Mouse (Mus musculus): ENCODE results near the gene Igf2bp2.

Igf2bp2 gene

GRCm38 (mm10) chr16:22149076-22149475 is 14.0 kb downstream of the Igf2bp2 start:
- no peak for DNase-seq (ENCODE audit: low spot score in 2 of 2)

GRCm38 (mm10) chr16:22147131-22147530 is 16.0 kb downstream of the Igf2bp2 start:
- DNase-seq (ENCODE audit: low spot score in 2 of 2): no peak

DNA sequence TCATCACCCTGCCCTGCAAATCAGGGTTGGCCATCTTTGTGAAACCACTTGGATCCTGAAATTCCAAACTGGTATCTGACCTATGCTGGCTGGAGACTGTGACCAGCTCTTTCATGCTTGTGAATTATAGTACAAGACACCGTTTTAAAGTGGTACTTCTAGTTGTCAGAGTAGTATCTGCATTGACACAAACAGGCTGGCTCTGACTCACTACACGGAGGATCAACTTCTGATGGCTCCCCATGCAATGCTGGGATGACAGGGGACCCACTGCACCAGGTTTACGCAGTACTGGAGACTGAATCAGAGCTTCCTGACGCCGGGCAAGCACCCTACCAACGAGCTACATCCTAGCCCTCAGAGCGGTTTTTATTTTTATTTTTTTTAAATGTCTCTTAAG is 17.0 kb downstream of the Igf2bp2 start:
- DNase-seq (ENCODE audit: low spot score in 2 of 2): no peak

DNA sequence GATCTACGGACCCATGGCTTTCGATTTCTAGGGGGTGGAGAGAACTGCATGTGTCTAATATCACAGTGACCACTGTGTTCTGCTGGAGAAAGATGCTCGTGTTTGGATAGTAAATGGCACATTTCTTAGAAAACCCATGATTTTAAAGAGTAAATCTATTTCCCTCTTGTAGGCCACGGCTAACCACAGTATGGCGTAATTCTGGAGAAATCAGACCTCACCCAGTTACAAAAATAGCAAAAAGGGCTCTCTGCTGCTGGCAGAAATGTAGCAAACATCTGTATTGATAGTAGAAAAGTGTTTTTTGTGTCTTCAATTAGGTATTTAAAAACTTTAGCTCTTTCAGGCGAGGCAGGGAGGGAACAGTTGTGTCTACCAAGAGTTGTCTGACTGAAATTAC is 18.6 kb downstream of the Igf2bp2 start:
- no peak for DNase-seq (ENCODE audit: low spot score in 2 of 2)

DNA sequence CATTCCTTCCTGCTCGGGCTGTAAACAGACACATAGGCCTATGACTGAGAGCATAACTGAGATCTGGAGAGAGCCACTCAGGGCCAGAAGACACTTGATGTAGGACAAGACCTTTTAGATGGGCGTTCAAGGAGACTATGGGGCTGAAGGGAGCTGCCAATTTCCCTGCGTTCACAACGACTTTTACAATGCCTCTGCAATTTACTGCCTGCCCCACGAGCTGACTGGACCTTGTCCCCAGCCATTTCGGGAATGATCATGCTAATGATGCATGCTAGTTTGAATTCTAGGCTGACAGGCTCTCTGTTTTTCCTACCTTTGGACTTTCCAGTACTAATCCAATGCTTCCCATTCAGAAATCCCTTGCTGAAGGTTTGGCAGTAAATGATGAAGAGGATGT is 22.2 kb downstream of the Igf2bp2 start:
- no peak for DNase-seq (ENCODE audit: low spot score in 2 of 2)

- DNase-seq (ENCODE audit: low spot score in 2 of 2): no peak
Observed at GRCm38 (mm10) chr16:22139821-22140220, 23.3 kb downstream of the Igf2bp2 start.

DNA sequence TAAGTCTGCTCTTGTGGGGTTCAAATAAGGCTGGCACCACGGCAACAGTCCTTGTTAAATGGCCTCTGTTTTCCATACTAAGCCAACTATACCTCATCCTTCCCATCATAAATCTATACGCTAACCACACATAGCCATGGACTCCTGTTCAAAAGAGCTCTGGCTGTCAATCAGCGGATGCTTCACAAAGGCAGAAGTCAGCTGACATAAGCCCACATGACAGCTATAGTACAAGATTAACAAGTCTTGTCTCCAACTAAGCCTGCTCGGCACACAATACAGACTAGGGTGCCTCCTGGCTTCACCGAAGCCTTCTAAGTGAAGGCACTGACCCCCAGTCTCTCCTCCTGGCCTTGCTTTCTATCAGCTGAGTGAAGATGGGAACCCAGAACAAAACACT is 26.9 kb downstream of the Igf2bp2 start:
- DNase-seq (ENCODE audit: low spot score in 2 of 2): no peak

DNA sequence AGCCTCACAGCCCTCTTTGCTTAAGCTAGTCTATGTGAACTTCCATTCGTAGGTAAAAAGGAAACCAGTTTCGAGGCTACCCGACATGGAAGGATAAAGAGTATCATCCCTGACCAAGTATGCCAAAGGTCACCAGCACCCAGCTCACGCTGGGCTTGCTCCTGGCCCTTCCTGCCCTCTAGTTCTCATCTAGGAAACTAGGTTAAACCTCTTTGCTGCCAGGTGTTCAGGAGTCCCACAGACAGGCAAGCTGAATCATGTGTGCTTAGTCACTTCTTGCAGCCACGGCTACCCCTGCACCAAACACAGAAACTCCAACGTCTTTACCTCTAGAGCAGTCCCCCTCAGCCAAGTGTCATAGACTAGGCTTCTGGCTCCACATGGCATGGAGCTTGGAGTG is 31.8 kb downstream of the Igf2bp2 start:
- no peak for DNase-seq (ENCODE audit: low spot score in 2 of 2)

DNA sequence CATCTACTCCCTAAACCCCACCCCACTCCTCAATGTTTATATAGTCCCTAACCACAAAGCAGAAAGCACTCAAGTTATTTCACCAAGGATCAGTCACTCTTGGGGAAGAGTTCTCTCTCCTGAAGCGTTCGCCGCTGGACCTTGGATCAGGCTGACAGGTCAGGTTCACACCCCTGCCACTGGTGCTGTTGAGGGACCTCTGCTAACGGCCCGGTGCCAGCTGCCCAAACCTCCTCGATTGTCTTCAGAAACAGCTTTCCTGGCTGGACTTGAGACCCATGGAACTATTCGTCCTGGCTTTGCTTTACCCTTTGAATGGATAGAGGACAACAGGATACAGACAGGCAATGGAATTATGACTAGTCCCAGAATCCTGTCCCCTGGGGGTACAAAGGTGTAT is 33.6 kb downstream of the Igf2bp2 start:
- no peak for DNase-seq (ENCODE audit: low spot score in 2 of 2)

DNA sequence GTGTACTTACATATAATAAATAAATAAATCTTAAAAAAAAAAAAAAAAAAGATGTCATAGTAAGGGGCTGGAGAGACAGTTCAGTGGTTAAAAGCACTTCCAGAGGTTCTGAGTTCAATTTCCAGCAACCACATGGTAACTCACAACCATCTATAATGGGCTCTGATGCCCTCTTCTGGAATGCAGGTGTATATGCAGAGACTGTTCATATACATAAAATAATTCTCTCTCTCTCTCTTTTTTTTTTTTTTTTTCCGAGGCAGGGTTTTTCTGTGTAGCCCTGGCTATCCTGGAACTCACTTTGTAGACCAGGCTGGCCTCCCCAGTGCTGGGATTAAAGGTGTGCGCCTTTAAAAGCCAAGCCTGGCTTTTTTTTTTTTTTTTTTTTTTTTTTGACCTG is 34.5 kb downstream of the Igf2bp2 start:
- DNase-seq (ENCODE audit: low spot score in 2 of 2): no peak

DNA sequence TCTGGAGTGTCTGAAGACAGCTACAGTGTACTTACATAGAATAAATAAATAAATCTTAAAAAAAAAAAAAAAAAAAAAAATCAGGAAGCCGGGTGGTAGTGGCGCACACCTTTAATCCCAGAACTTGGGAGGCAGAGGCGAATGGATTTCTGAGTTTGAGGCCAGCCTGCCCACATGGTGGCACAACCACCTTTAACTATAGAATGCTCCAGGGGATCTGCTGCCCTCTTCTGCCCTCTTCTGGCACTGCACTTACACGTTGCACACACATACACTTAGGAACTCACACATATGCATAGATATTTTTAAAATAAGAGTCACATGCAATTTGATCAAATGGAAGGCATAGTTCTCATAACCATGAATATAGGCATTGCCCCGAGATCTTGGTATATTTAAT is 35.3 kb downstream of the Igf2bp2 start:
- no peak for DNase-seq (ENCODE audit: low spot score in 2 of 2)

GRCm38 (mm10) chr16:22126936-22127335 is 36.2 kb downstream of the Igf2bp2 start:
- DNase-seq (ENCODE audit: low spot score in 2 of 2): no peak

GRCm38 (mm10) chr16:22124325-22124918 is 38.7 kb downstream of the Igf2bp2 start:
- no peak for DNase-seq (ENCODE audit: low spot score in 2 of 2)

DNA sequence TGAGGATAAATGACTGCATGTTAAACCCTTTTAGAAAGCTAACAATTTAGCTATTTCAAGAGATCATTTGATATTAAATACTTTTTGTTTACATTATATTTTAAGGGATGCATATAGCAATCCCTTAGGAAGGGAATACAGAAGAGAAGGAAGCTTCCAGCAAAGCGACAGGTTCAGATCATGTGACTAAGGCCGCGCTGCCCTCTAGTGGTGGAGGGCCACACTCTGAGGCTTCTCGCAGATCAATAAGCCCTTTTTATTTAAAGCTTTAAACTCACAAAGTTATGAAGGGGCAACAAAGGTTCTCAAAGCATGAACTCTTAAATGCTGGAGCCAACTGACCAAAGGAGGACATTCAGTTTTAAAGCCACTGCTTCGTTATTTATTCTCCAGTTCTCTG is 39.4 kb downstream of the Igf2bp2 start:
- DNase-seq (ENCODE audit: low spot score in 2 of 2): peak; percentile 20 to 26

- no peak for DNase-seq (ENCODE audit: low spot score in 2 of 2)
Observed at GRCm38 (mm10) chr16:22121109-22121508, 42.0 kb downstream of the Igf2bp2 start.

DNA sequence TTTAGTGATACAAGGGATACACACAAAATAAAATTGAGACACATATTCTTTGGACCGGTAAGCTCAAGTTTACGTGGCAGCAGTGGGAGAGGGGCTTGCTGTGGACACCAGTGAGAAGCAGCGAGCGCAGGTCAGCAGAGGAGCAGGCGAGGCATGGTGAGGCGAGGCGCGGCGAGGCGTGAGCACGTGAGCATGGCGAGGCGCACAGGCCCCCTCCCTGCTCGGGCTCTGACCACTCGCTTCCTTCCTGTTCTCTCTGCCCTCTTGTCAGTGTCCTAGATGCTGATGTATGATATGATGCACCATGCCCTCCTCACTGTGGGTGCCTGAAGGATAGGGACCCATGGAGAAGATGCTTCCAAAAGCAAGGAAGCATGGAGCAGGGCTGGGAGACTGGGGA is 43.6 kb downstream of the Igf2bp2 start:
- peak in 1 of 2 experiments; percentile 6 for DNase-seq (ENCODE audit: low spot score in 2 of 2)

- peak in 1 of 2 experiments; percentile 6 for DNase-seq (ENCODE audit: low spot score in 2 of 2)
Observed at GRCm38 (mm10) chr16:22118716-22119501, 44.2 kb downstream of the Igf2bp2 start.

- no peak for DNase-seq (ENCODE audit: low spot score in 2 of 2)
Observed at GRCm38 (mm10) chr16:22118151-22118550, 44.9 kb downstream of the Igf2bp2 start.

GRCm38 (mm10) chr16:22116748-22117147 is 46.4 kb downstream of the Igf2bp2 start:
- no peak for DNase-seq (ENCODE audit: low spot score in 2 of 2)

GRCm38 (mm10) chr16:22116058-22116457 is 47.0 kb downstream of the Igf2bp2 start:
- no peak for DNase-seq (ENCODE audit: low spot score in 2 of 2)

GRCm38 (mm10) chr16:22110036-22110435 is 53.1 kb downstream of the Igf2bp2 start:
- DNase-seq (ENCODE audit: low spot score in 2 of 2): no peak

DNA sequence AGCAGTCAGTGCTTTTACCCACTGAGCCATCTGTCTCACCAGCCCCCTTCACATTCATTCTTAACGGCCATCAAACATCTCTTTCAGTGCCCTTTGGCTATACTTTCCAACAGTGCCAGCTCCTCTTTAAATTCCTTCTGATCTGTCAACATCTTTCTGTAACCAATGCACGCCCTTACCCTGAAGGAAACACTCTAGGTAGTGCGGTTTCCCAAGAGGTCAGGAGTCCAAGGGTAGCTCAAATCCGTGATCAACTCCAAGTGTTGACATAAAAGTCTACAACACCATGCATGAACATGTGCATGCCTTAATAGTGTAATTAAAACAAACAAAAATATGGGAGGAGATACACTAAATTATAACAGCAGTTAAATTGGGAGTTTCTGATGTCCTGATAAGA is 53.9 kb downstream of the Igf2bp2 start:
- DNase-seq (ENCODE audit: low spot score in 2 of 2): no peak

DNA sequence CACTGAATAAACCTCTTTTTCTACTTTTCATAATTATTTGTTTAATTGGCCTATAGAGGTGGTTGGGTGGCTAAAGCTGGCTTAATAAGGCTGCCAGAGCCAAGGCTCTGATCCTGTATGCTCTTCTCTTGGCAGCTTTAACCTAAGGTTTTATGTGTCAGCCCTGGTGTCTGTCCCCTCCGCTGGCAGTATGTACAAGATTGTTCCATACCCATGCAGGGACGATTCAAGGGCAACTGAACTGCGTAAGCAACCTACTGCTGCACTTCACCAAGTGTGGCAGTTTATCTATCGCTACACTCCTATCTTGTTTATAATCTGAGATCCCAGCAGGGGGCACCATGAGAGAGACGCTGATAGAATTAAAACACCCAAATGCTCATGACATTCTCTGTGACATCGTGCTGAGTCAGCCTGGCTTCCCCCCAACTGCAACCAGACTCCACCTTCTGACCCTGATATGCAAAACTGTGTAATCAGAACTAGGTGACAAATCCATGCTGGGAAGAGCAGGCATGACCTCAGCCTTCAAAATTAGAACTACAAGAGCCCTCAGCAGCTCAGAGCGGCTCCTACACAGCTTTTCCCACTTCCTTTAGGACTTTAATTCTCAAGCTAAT is 55.1 kb downstream of the Igf2bp2 start:
- DNase-seq (ENCODE audit: low spot score in 2 of 2): peak in 1 of 2 experiments; percentile 26
